Mouse (Mus musculus): Measurements from ENCODE around the gene Aoc1. TPM values are rescaled to one million over a fixed set of nuclear protein-coding genes. Genes with fewer than 3 reads are reported as not detected.
"Not testable (repeated sequence)": the region's sequence is repeated elsewhere in the genome, so short reads cannot be mapped to it uniquely, and the experiment has no call there.

Gene Aoc1
- total and polyA plus RNA-seq, 3 experiments: 1.1 TPM; not detected in 2

DNA sequence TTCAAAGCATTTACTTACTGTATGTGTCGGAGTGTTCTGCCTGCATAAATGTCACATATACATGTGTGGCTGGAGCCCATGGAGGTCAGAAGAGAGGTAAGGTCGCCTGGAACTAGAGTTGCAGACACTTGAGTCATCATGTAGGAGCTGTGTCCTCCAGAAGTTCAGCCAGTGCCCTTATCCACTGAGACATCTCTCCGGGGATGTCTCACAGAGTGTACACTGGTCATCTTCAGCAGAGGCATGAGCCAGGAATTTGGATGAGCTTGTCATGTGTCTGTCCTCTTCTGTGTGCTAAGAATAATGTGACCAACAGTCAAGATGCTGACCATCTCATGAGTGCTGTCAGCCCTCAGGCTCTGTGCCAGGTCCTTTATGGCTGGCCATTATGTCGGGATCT is 9.9 kb upstream of the Aoc1 start:
- H3K27ac ChIP-seq: no peak overlapping the region
- H3K36me3 ChIP-seq (ENCODE audit: control insufficient read depth, insufficient read depth, low read length): no peaks in the 10 kb centered on the region
- H3K79me2 ChIP-seq (replicated peaks; ENCODE audit: control insufficient read depth, insufficient read depth, low read length): no peaks in the 10 kb centered on the region
- DNase-seq: no peak
- no peaks in the 10 kb centered on the region; the same call in 1 of the 2 replicates for H3K27me3 ChIP-seq (ENCODE audit: control insufficient read depth, insufficient read depth, low read length)
- no peak overlapping the region for H3K4me3 ChIP-seq
- 69% methylated on average over 4 of the region's 4 CpGs for WGBS
- TF ChIP-seq EP300 (IDR thresholded peaks at IDR 0.05; ENCODE audit: insufficient read depth, low read depth, low read length) (no peak), POLR2A (IDR thresholded peaks at IDR 0.05; ENCODE audit: insufficient read depth, low read depth, low read length) (no peak), CTCF (IDR thresholded peaks at IDR 0.05) (no peak)
- H3K9ac ChIP-seq (ENCODE audit: low read depth, low read length): no peak overlapping the region
- no peaks in the 10 kb centered on the region for H3K4me1 ChIP-seq (ENCODE audit: control insufficient read depth, insufficient read depth, low read length)
- intact Hi-C loops (cut with DNase I): loop anchor here (5.0 kb wide), 1 partner anchor 89 kb away; no protein-coding TSS in a partner anchor

DNA sequence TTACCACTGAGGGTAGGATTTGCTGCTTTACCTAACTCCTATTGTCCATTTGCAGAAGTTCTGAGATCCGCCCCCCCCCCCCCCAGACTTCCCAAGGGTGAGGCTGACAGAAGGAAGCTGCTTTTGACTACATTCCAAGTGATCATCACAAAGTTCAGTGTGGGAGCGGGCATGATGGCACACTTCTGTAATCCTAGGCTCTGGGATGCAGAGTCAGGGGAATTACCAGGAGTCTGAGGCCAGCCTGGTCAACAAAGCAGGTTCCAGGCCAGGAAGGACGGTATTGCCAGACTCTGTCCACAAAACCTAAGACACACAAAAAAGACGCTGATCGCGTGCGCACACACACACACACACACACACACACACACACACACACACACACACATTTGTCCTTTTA is 9.2 kb upstream of the Aoc1 start:
- 84% methylated on average over 7 of the region's 7 CpGs for WGBS
- no peaks in the 10 kb centered on the region for H3K36me3 ChIP-seq (ENCODE audit: control insufficient read depth, insufficient read depth, low read length)
- H3K27ac ChIP-seq: no peak overlapping the region
- no peak overlapping the region for H3K9ac ChIP-seq (ENCODE audit: low read depth, low read length)
- TF ChIP-seq POLR2A (IDR thresholded peaks at IDR 0.05; ENCODE audit: insufficient read depth, low read depth, low read length) (no peak), CTCF (IDR thresholded peaks at IDR 0.05) (no peak), EP300 (IDR thresholded peaks at IDR 0.05; ENCODE audit: insufficient read depth, low read depth, low read length) (no peak)
- DNase-seq: no peak
- H3K4me3 ChIP-seq: no peak overlapping the region
- H3K79me2 ChIP-seq (replicated peaks; ENCODE audit: control insufficient read depth, insufficient read depth, low read length): no peaks in the 10 kb centered on the region
- no peaks in the 10 kb centered on the region for H3K4me1 ChIP-seq (ENCODE audit: control insufficient read depth, insufficient read depth, low read length)
- intact Hi-C loops (cut with DNase I): loop anchor here (5.0 kb wide), 1 partner anchor 89 kb away; no protein-coding TSS in a partner anchor
- H3K27me3 ChIP-seq (ENCODE audit: control insufficient read depth, insufficient read depth, low read length): no peaks in the 10 kb centered on the region; the same call in 1 of the 2 replicates

DNA sequence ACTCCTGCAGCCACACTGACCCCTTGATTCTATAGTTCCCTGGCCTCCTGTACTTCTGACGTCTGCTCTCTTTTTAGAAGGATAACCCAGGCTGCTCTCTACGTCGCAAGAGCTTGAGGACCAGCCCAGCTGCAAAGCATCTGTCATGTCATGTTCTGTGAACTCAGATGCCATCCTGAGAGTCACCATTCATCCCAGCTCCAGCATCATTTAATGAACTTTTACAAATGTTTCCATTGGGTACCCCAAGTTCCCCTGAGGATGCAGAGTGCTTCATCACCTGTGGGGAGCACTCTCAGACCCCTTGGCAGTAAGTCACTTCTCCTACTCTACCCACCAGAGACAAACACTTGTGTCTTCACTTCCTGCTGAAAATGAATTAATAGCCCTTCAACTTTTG is 8.5 kb upstream of the Aoc1 start:
- Histone ChIP-seq H3K4me3 (no peak overlapping the region), H3K27me3 (ENCODE audit: control insufficient read depth, insufficient read depth, low read length) (no peaks in the 10 kb centered on the region; the same call in 1 of the 2 replicates), H3K36me3 (ENCODE audit: control insufficient read depth, insufficient read depth, low read length) (no peaks in the 10 kb centered on the region), H3K4me1 (ENCODE audit: control insufficient read depth, insufficient read depth, low read length) (no peaks in the 10 kb centered on the region), H3K79me2 (replicated peaks; ENCODE audit: control insufficient read depth, insufficient read depth, low read length) (no peaks in the 10 kb centered on the region), H3K27ac (no peak overlapping the region), H3K9ac (ENCODE audit: low read depth, low read length) (no peak overlapping the region)
- 65% methylated on average over 3 of the region's 3 CpGs for WGBS
- TF ChIP-seq EP300 (IDR thresholded peaks at IDR 0.05; ENCODE audit: insufficient read depth, low read depth, low read length): no peak
- TF ChIP-seq POLR2A (IDR thresholded peaks at IDR 0.05; ENCODE audit: insufficient read depth, low read depth, low read length): no peak
- TF ChIP-seq CTCF (IDR thresholded peaks at IDR 0.05): no peak
- no peak for DNase-seq
- intact Hi-C loops (cut with DNase I): loop anchor here (5.0 kb wide), 1 partner anchor 88 kb away; no protein-coding TSS in a partner anchor

- Histone ChIP-seq H3K4me1 (ENCODE audit: control insufficient read depth, insufficient read depth, low read length) (no peaks in the 10 kb centered on the region), H3K4me3 (no peak overlapping the region), H3K36me3 (ENCODE audit: control insufficient read depth, insufficient read depth, low read length) (no peaks in the 10 kb centered on the region), H3K9ac (ENCODE audit: low read depth, low read length) (no peak overlapping the region), H3K27ac (no peak overlapping the region), H3K27me3 (ENCODE audit: control insufficient read depth, insufficient read depth, low read length) (no peaks in the 10 kb centered on the region; the same call in 1 of the 2 replicates), H3K79me2 (replicated peaks; ENCODE audit: control insufficient read depth, insufficient read depth, low read length) (no peaks in the 10 kb centered on the region)
- no peak for TF ChIP-seq CTCF (IDR thresholded peaks at IDR 0.05)
- TF ChIP-seq POLR2A (IDR thresholded peaks at IDR 0.05; ENCODE audit: insufficient read depth, low read depth, low read length): no peak
- no peak for TF ChIP-seq EP300 (IDR thresholded peaks at IDR 0.05; ENCODE audit: insufficient read depth, low read depth, low read length)
- no peak for DNase-seq
- intact Hi-C loops (cut with DNase I): loop anchor here (5.0 kb wide), 1 partner anchor 88 kb away; no protein-coding TSS in a partner anchor
- WGBS: 68% methylated on average over 3 of the region's 3 CpGs
Observed at GRCm38 (mm10) chr6:48864723-48865122, 8.0 kb upstream of the Aoc1 start.

GRCm38 (mm10) chr6:48865152-48865745 is 7.4 kb upstream of the Aoc1 start:
- Histone ChIP-seq H3K4me3 (no peak overlapping the region), H3K27me3 (ENCODE audit: control insufficient read depth, insufficient read depth, low read length) (no peaks in the 10 kb centered on the region; the same call in 1 of the 2 replicates), H3K79me2 (replicated peaks; ENCODE audit: control insufficient read depth, insufficient read depth, low read length) (no peaks in the 10 kb centered on the region), H3K9ac (ENCODE audit: low read depth, low read length) (no peak overlapping the region), H3K27ac (no peak overlapping the region), H3K36me3 (ENCODE audit: control insufficient read depth, insufficient read depth, low read length) (no peaks in the 10 kb centered on the region), H3K4me1 (ENCODE audit: control insufficient read depth, insufficient read depth, low read length) (no peaks in the 10 kb centered on the region)
- no peak for DNase-seq
- 85% methylated on average over 1 of the region's 1 CpGs for WGBS
- intact Hi-C loops (cut with DNase I): no loop called here
- no peak for TF ChIP-seq CTCF (IDR thresholded peaks at IDR 0.05)
- no peak for TF ChIP-seq POLR2A (IDR thresholded peaks at IDR 0.05; ENCODE audit: insufficient read depth, low read depth, low read length)
- TF ChIP-seq EP300 (IDR thresholded peaks at IDR 0.05; ENCODE audit: insufficient read depth, low read depth, low read length): no peak

- WGBS: 62% methylated on average over 1 of the region's 1 CpGs
- intact Hi-C loops (cut with DNase I); H3K4me3 ChIP-seq; H3K79me2 ChIP-seq (replicated peaks; ENCODE audit: control insufficient read depth, insufficient read depth, low read length); H3K9ac ChIP-seq (ENCODE audit: low read depth, low read length); H3K27ac ChIP-seq; H3K36me3 ChIP-seq (ENCODE audit: control insufficient read depth, insufficient read depth, low read length); H3K27me3 ChIP-seq (ENCODE audit: control insufficient read depth, insufficient read depth, low read length); H3K4me1 ChIP-seq (ENCODE audit: control insufficient read depth, insufficient read depth, low read length); DNase-seq: not testable (repeated sequence)
Observed at GRCm38 (mm10) chr6:48866355-48866950, 6.2 kb upstream of the Aoc1 start.

All from heart, adult 2 months (tissue).